20 mouse cellular contexts compared by ENCODE assay signal in the genomic region with DNA sequence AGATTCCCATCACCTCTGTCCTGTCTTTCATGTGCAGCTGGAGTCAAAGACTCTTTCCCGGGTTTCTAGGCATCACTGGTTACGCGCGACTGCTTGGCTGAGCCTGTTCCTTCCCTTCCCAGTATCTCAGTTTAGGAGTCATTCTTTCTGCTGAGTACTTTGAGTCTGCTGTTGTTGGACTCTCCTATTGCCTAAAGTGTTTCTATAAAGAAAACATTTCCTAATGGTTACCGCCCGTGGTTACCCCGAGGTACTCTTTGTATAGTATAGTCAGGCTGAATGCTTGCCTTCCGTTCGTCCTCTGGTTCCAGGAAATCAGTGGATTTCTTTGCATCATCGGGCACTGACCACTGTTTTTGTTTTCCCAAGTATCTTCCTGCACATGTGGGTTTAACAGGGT. TPM values are rescaled to one million over a fixed set of nuclear protein-coding genes. Genes with fewer than 3 reads are reported as not detected.
A peak's percentile ranks its signal among the peaks of the same experiment; 100 is the strongest.
DNase-seq lines count a peak whose midpoint lies in the region; ATAC-seq and TF ChIP-seq lines count a peak whose summit lies in the region.
"Had no signal": no experiment of that assay in that cellular context is flagged by ENCODE, and none has a peak within 500 bp of the region (broad histone marks: within the 10 kb centered on the region; RNA-seq: fewer than 3 reads in every experiment).

No protein-coding gene starts in this region.

- 77% methylated on average over 10 of the region's 10 CpGs for WGBS in heart, embryonic 16.5 days
- 81% methylated on average over 10 of the region's 10 CpGs for WGBS in limb, embryonic 15.5 days
- WGBS in limb, embryonic 10.5 days: 92% methylated on average over 10 of the region's 10 CpGs

- ATAC-seq in heart, embryonic 16.5 days (replicated peaks; ENCODE audit: extremely low read depth, insufficient read depth, low FRiP score): no peak
- ATAC-seq in limb, embryonic 15.5 days (ENCODE audit: insufficient number of reproducible peaks, low FRiP score, low TSS enrichment, low read depth): no peak
- ATAC-seq in megakaryocyte-erythroid progenitor cell, adult 5-6 weeks (replicated peaks; ENCODE audit: low FRiP score, low TSS enrichment, poor library complexity, severe bottlenecking): no peak
- ATAC-seq: activated CD4-positive, CD25-positive, alpha-beta regulatory T cell, adult 4 months; liver, postnatal 0 days had no signal

- no peak overlapping the region for H3K4me3 ChIP-seq in heart, embryonic 16.5 days (ENCODE audit: low read length)
- no peak overlapping the region for H3K4me3 ChIP-seq in limb, embryonic 15.5 days
- no peak overlapping the region for H3K4me3 ChIP-seq in limb, embryonic 10.5 days
- 0 out of 2 replicates have a peak overlapping the region, but pooled peaks have one; percentile 0 for H3K4me3 ChIP-seq in E14TG2a.4 (replicated peaks; ENCODE audit: low read length)
- H3K4me3 ChIP-seq: forebrain, embryonic 10.5 days; heart, embryonic 13.5 days; hindbrain, embryonic 12.5 days; midbrain, embryonic 10.5 days had no signal

- H3K27me3 ChIP-seq in heart, embryonic 16.5 days (ENCODE audit: control insufficient read depth, insufficient read depth, low read length): no peaks in the 10 kb centered on the region
- no peaks in the 10 kb centered on the region for H3K27me3 ChIP-seq in limb, embryonic 15.5 days
- H3K27me3 ChIP-seq in limb, embryonic 10.5 days (ENCODE audit: low read depth, poor library complexity, severe bottlenecking): no peaks in the 10 kb centered on the region
- no peaks in the 10 kb centered on the region for H3K27me3 ChIP-seq in E14TG2a.4 (ENCODE audit: insufficient read depth, low read length)
- H3K27me3 ChIP-seq: CH12.LX; heart, embryonic 13.5 days; hindbrain, embryonic 12.5 days had no signal

- peaks cover 19% of the 10 kb centered on the region for H3K36me3 ChIP-seq in heart, embryonic 16.5 days (ENCODE audit: control insufficient read depth, insufficient read depth)
- H3K36me3 ChIP-seq in limb, embryonic 15.5 days: peaks cover 68% of the 10 kb centered on the region
- H3K36me3 ChIP-seq in limb, embryonic 10.5 days: peaks cover 96% of the 10 kb centered on the region
- peaks cover 98% of the 10 kb centered on the region for H3K36me3 ChIP-seq in E14TG2a.4 (ENCODE audit: insufficient read depth, low read length)

- H3K9ac ChIP-seq in heart, embryonic 16.5 days (ENCODE audit: low read length): no peak overlapping the region
- no peak overlapping the region for H3K9ac ChIP-seq in limb, embryonic 15.5 days
- H3K9ac ChIP-seq: heart, embryonic 13.5 days; hindbrain, embryonic 12.5 days; liver, postnatal 0 days had no signal

- TF ChIP-seq CTCF in E14TG2a.4 (conservative IDR thresholded peaks at IDR 0.05; ENCODE audit: low read length): no peak

- no peak for DNase-seq in heart, postnatal 10 days
- no peak for DNase-seq in limb, embryonic 10.5 days (ENCODE audit: low spot score)
- DNase-seq in R1 (ENCODE audit: low read depth, low spot score): peak; percentile 68
- DNase-seq: adrenal gland, postnatal 10 days; cerebellum, postnatal 14 days; kidney, postnatal 10 days; liver, postnatal 0 days; lung, postnatal 4 days; right cerebral cortex, postnatal 25 days; thymus, adult 2 months had no signal

- H3K9me3 ChIP-seq in heart, embryonic 16.5 days (replicated peaks; ENCODE audit: control insufficient read depth, low read length): no peaks in the 10 kb centered on the region
- H3K9me3 ChIP-seq in limb, embryonic 15.5 days: no peaks in the 10 kb centered on the region
- no peaks in the 10 kb centered on the region for H3K9me3 ChIP-seq in limb, embryonic 10.5 days (replicated peaks)
- no peaks in the 10 kb centered on the region for H3K9me3 ChIP-seq in E14TG2a.4 (ENCODE audit: low read length)
- H3K9me3 ChIP-seq: forebrain, embryonic 10.5 days; heart, embryonic 13.5 days; hindbrain, embryonic 12.5 days; midbrain, embryonic 10.5 days had no signal

- H3K4me2 ChIP-seq in heart, embryonic 16.5 days (ENCODE audit: low read depth, low read length): no peak overlapping the region
- H3K4me2 ChIP-seq in limb, embryonic 15.5 days: no peak overlapping the region
- H3K4me2 ChIP-seq: heart, embryonic 13.5 days; hindbrain, embryonic 12.5 days had no signal

- H3K27ac ChIP-seq in heart, embryonic 16.5 days (ENCODE audit: low read length): peak overlapping the region; percentile 26; the same call in 1 of the 2 replicates
- 0 out of 2 replicates have a peak overlapping the region, but pooled peaks have one; percentile 54 for H3K27ac ChIP-seq in limb, embryonic 15.5 days
- no peak overlapping the region for H3K27ac ChIP-seq in limb, embryonic 10.5 days
- H3K27ac ChIP-seq: midbrain, embryonic 10.5 days had no signal

- H3K4me1 ChIP-seq in heart, embryonic 16.5 days (ENCODE audit: control insufficient read depth, insufficient read depth, low read length): no peaks in the 10 kb centered on the region
- no peaks in the 10 kb centered on the region for H3K4me1 ChIP-seq in limb, embryonic 15.5 days
- H3K4me1 ChIP-seq in limb, embryonic 10.5 days: peaks cover 3% of the 10 kb centered on the region; the same call in 1 of the 2 replicates
- peaks cover 88% of the 10 kb centered on the region for H3K4me1 ChIP-seq in E14TG2a.4 (replicated peaks; ENCODE audit: low read depth, low read length)
- H3K4me1 ChIP-seq: forebrain, embryonic 10.5 days; heart, embryonic 13.5 days had no signal

- intact Hi-C loops in heart, postnatal 10 days (cut with DNase I): loop anchor here (2.0 kb wide), 1 partner anchor 360 kb away; no protein-coding TSS in a partner anchor

RNA-seq across cellular contexts. Expression of gene Retreg1, which starts 53.7 kb away (rescaled TPM):
- 91.0 and 97.5 TPM in 2 replicates for polyA plus RNA-seq in heart, embryonic 16.5 days (2015; fragmentation: Nextera tagmentation; extraction: Ambion mirVana)
- 100 to 1,000 TPM; 151 to 159 TPM for total RNA-seq in heart, postnatal 10 days (2021)
- polyA plus RNA-seq in limb, embryonic 15.5 days (2015; fragmentation: Nextera tagmentation; extraction: Ambion mirVana): 5.1 and 7.5 TPM in 2 replicates
- polyA plus RNA-seq in limb, embryonic 10.5 days (2016; fragmentation: Nextera tagmentation; extraction: Ambion mirVana): 1.2 and 1.9 TPM in 2 replicates
- total RNA-seq in megakaryocyte-erythroid progenitor cell, adult 5-6 weeks (2014; fragmentation: Nextera tagmentation): 9.7 and 12.3 TPM in 2 replicates
- total RNA-seq in megakaryocyte-erythroid progenitor cell, adult 5-6 weeks (2017): 20.6 and 58.2 TPM in 2 replicates

Comparison
In these comparisons a context has a peak if more than half of its experiments do, and no peak if none do; other contexts are left out.
1. RNA of gene Retreg1, which starts 53.7 kb away (polyA plus RNA-seq): 91.0 to 97.5 TPM in heart, embryonic 16.5 days; 5.1 to 7.5 TPM in limb, embryonic 15.5 days and 1.2 to 1.9 TPM in limb, embryonic 10.5 days; every median in the first group is over 10 times any median in the second.